Mouse (Mus musculus) heart, adult 8-10 months (tissue): ENCODE results near the gene Crabp2. TPM values are rescaled to one million over a fixed set of nuclear protein-coding genes. Genes with fewer than 3 reads are reported as not detected.

Experiments
- DNase-seq: peaks from one replicate; pipeline ENCODE4 v3.0.0; 2022; ENCODE audit warnings: low spot score
- total RNA-seq, 4 experiments: library from RNA; stranded (reverse); gene quantifications; 2 replicates each; pipeline ENCODE4 v1.2.4; 2022

Gene Crabp2
- total RNA-seq, 4 experiments from 2014 or later = not detected

- no peak for DNase-seq
Observed at GRCm38 (mm10) chr3:87958476-87958875, 10.0 kb downstream of the Crabp2 start.

- no peak for DNase-seq
Observed at GRCm38 (mm10) chr3:87958967-87959366, 10.5 kb downstream of the Crabp2 start.

- DNase-seq = no peak
Observed at GRCm38 (mm10) chr3:87959371-87959770, 10.9 kb downstream of the Crabp2 start.

- DNase-seq = no peak
Observed at GRCm38 (mm10) chr3:87960191-87960585, 11.7 kb downstream of the Crabp2 start.

GRCm38 (mm10) chr3:87960586-87961191, 12.2 kb downstream of the Crabp2 start:
- peak; percentile 85 for DNase-seq

- peak; percentile 69 for DNase-seq
Observed at GRCm38 (mm10) chr3:87970184-87970938, 21.9 kb downstream of the Crabp2 start.

GRCm38 (mm10) chr3:87970939-87971488, 22.5 kb downstream of the Crabp2 start, which contains the start of gene Nes:
Gene Nes, plus strand, starts transcription at chr3:87971078.
- peak; percentile 82 for DNase-seq

GRCm38 (mm10) chr3:87971489-87972202, 23.2 kb downstream of the Crabp2 start:
- no peak for DNase-seq

- DNase-seq = no peak
Observed at GRCm38 (mm10) chr3:87972203-87972664, 23.8 kb downstream of the Crabp2 start.

GRCm38 (mm10) chr3:87972776-87973175, 24.3 kb downstream of the Crabp2 start:
- DNase-seq = no peak

GRCm38 (mm10) chr3:87973593-87974380, 25.3 kb downstream of the Crabp2 start:
- DNase-seq = no peak

- DNase-seq = peak; percentile 61
Observed at GRCm38 (mm10) chr3:87974381-87974987, 26.0 kb downstream of the Crabp2 start.

- no peak for DNase-seq
Observed at GRCm38 (mm10) chr3:87979493-87979892, 31.0 kb downstream of the Crabp2 start.

GRCm38 (mm10) chr3:87980085-87980484, 31.6 kb downstream of the Crabp2 start:
- DNase-seq = no peak

- DNase-seq = no peak
Observed at GRCm38 (mm10) chr3:87980728-87981127, 32.3 kb downstream of the Crabp2 start.

- DNase-seq = no peak
Observed at GRCm38 (mm10) chr3:87981214-87981760, 32.8 kb downstream of the Crabp2 start.

GRCm38 (mm10) chr3:87981894-87982835, 33.7 kb downstream of the Crabp2 start:
- peak; percentile 87 for DNase-seq

- peak; percentile 78 for DNase-seq
Observed at GRCm38 (mm10) chr3:87982836-87983601, 34.6 kb downstream of the Crabp2 start.

- DNase-seq = no peak
Observed at GRCm38 (mm10) chr3:87983627-87984026, 35.2 kb downstream of the Crabp2 start.
